Mouse (Mus musculus) midbrain, embryonic 12.5 days (tissue): ENCODE data around the gene Col8a2. TPM values are rescaled to one million over a fixed set of nuclear protein-coding genes. Genes with fewer than 3 reads are reported as not detected.

Source experiments
- ATAC-seq: fragments of 200-750 bp; cut with Nextera tagmentation; 2 replicates; pipeline ENCODE4 v1.8.0; 2017; ENCODE audit warnings: low read depth, moderate TSS enrichment, moderate library complexity; ENCODE audit not compliant: low FRiP score
- H3K27ac ChIP-seq: fragments of 300-500 bp; sonication (generic); replicated peaks from 2 replicates; pipeline ENCODE4 v1.5.1; 2016; ENCODE audit warnings: mild to moderate bottlenecking
- H3K27me3 ChIP-seq: fragments of 300-500 bp; sonication (generic); 2 replicates; pipeline ENCODE4 v1.6.1; 2016; ENCODE audit warnings: mild to moderate bottlenecking
- H3K36me3 ChIP-seq: fragments of 300-500 bp; sonication (generic); 2 replicates; pipeline ENCODE4 v1.6.1; 2016
- H3K4me1 ChIP-seq: fragments of 300-500 bp; sonication (generic); 2 replicates; pipeline ENCODE4 v1.6.1; 2016
- H3K4me2 ChIP-seq: fragments of 300-500 bp; sonication (generic); replicated peaks from 2 replicates; pipeline ENCODE4 v1.6.1; 2016; ENCODE audit warnings: mild to moderate bottlenecking, moderate library complexity
- H3K4me3 ChIP-seq: fragments of 300-500 bp; sonication (generic); 2 replicates; pipeline ENCODE4 v1.5.1; 2016; ENCODE audit warnings: mild to moderate bottlenecking
- H3K9ac ChIP-seq: fragments of 300-500 bp; sonication (generic); replicated peaks from 2 replicates; pipeline ENCODE4 v1.6.1; 2016; ENCODE audit warnings: mild to moderate bottlenecking, moderate library complexity
- H3K9me3 ChIP-seq: fragments of 300-500 bp; sonication (generic); 2 replicates; pipeline ENCODE4 v1.6.1; 2016; ENCODE audit warnings: mild to moderate bottlenecking
- WGBS: fragments of 180-500 bp; shearing (Covaris S2); methylation state at CpG from one replicate; pipeline ENCODE4 v1.1.7; 2016; 5-methylcytosine and 5-hydroxymethylcytosine counted together
- polyA plus RNA-seq: library from polyadenylated mRNA; unstranded; fragments of >200 nt; fragmentation: Nextera tagmentation; extraction: Ambion mirVana; gene quantifications from 2 replicates; pipeline ENCODE4 v1.2.1, GENCODE M21; 2016

The Col8a2 gene
- polyA plus RNA-seq, 1 experiment from 2014 or later = 41.3 TPM

GRCm38 (mm10) chr4:126321854-126322511 is 35.4 kb downstream of the Col8a2 start:
- H3K9me3 ChIP-seq = no peaks in the 10 kb centered on the region
- peaks cover 14% of the 10 kb centered on the region for H3K36me3 ChIP-seq
- peak overlapping the region; percentile 98 for H3K4me2 ChIP-seq
- H3K9ac ChIP-seq = no peak overlapping the region
- H3K4me1 ChIP-seq = peaks cover 23% of the 10 kb centered on the region
- H3K4me3 ChIP-seq = peak overlapping the region; percentile 80
- peak; percentile 56; the same call in 1 of the 2 replicates for ATAC-seq
- no peak overlapping the region for H3K27ac ChIP-seq
- WGBS = 56% methylated on average over 28 of the region's 28 CpGs
- H3K27me3 ChIP-seq = peaks cover 38% of the 10 kb centered on the region

GRCm38 (mm10) chr4:126322646-126323045 is 36.1 kb downstream of the Col8a2 start:
- ATAC-seq = no peak
- peaks cover 23% of the 10 kb centered on the region for H3K4me1 ChIP-seq
- 96% methylated on average over 13 of the region's 13 CpGs for WGBS
- no peaks in the 10 kb centered on the region for H3K9me3 ChIP-seq
- H3K36me3 ChIP-seq = peaks cover 7% of the 10 kb centered on the region
- H3K4me3 ChIP-seq = no peak overlapping the region
- H3K27ac ChIP-seq = no peak overlapping the region
- no peak overlapping the region for H3K4me2 ChIP-seq
- H3K9ac ChIP-seq = no peak overlapping the region
- peaks cover 38% of the 10 kb centered on the region for H3K27me3 ChIP-seq

GRCm38 (mm10) chr4:126324861-126325260 is 38.3 kb downstream of the Col8a2 start:
- Histone ChIP-seq H3K4me2 (no peak overlapping the region), H3K27ac (no peak overlapping the region)
- 18% methylated on average over 13 of the region's 13 CpGs for WGBS

GRCm38 (mm10) chr4:126325281-126325861 is 38.8 kb downstream of the Col8a2 start, which contains the start of gene Tekt2:
Tekt2 (minus strand) TSS chr4:126325688.
- Histone ChIP-seq H3K36me3 (no peaks in the 10 kb centered on the region), H3K9ac (no peak within 1 kb of the TSS), H3K4me3 (no peak within 1 kb of the TSS), H3K27ac (no peak within 1 kb of the TSS), H3K27me3 (peaks cover 38% of the 10 kb centered on the region), H3K9me3 (no peaks in the 10 kb centered on the region), H3K4me1 (peaks cover 21% of the 10 kb centered on the region), H3K4me2 (0 out of 2 replicates have a peak within 1 kb of the TSS, but pooled peaks have one; percentile 11)
- ATAC-seq = no peak
- 9% methylated on average over 23 of the region's 23 CpGs for WGBS

More at GRCm38 (mm10) chr4:126324861-126325260, 38.3 kb downstream of the Col8a2 start:
- no peak overlapping the region for H3K4me3 ChIP-seq
- H3K9ac ChIP-seq = no peak overlapping the region
- H3K27me3 ChIP-seq = peaks cover 38% of the 10 kb centered on the region
- no peaks in the 10 kb centered on the region for H3K9me3 ChIP-seq
- H3K4me1 ChIP-seq = peaks cover 23% of the 10 kb centered on the region
- H3K36me3 ChIP-seq = no peaks in the 10 kb centered on the region
- no peak for ATAC-seq

- Histone ChIP-seq H3K9me3 (no peaks in the 10 kb centered on the region), H3K36me3 (no peaks in the 10 kb centered on the region), H3K27ac (no peak overlapping the region), H3K4me1 (peaks cover 15% of the 10 kb centered on the region), H3K4me2 (no peak overlapping the region), H3K9ac (no peak overlapping the region), H3K4me3 (no peak overlapping the region), H3K27me3 (peaks cover 38% of the 10 kb centered on the region)
- no peak for ATAC-seq
- WGBS = 18% methylated on average over 6 of the region's 6 CpGs
Observed at GRCm38 (mm10) chr4:126326036-126326435, 39.4 kb downstream of the Col8a2 start.

GRCm38 (mm10) chr4:126330295-126330694 is 43.7 kb downstream of the Col8a2 start:
- ATAC-seq = no peak
- no peak overlapping the region for H3K9ac ChIP-seq
- H3K9me3 ChIP-seq = no peaks in the 10 kb centered on the region
- no peak overlapping the region for H3K27ac ChIP-seq
- WGBS = 96% methylated on average over 4 of the region's 4 CpGs
- peaks cover 9% of the 10 kb centered on the region for H3K27me3 ChIP-seq
- H3K4me2 ChIP-seq = no peak overlapping the region
- H3K36me3 ChIP-seq = no peaks in the 10 kb centered on the region
- peaks cover 3% of the 10 kb centered on the region for H3K4me1 ChIP-seq
- no peak overlapping the region for H3K4me3 ChIP-seq

- Histone ChIP-seq H3K27ac (no peak overlapping the region), H3K4me2 (no peak overlapping the region), H3K4me1 (no peaks in the 10 kb centered on the region), H3K27me3 (no peaks in the 10 kb centered on the region), H3K4me3 (no peak overlapping the region), H3K9me3 (no peaks in the 10 kb centered on the region), H3K9ac (no peak overlapping the region), H3K36me3 (no peaks in the 10 kb centered on the region)
- no peak for ATAC-seq
- 82% methylated on average over 1 of the region's 1 CpGs for WGBS
Observed at GRCm38 (mm10) chr4:126331751-126332150, 45.2 kb downstream of the Col8a2 start.

- H3K9me3 ChIP-seq = no peaks in the 10 kb centered on the region
- no peak overlapping the region for H3K9ac ChIP-seq
- H3K36me3 ChIP-seq = no peaks in the 10 kb centered on the region
- WGBS = 45% methylated on average over 3 of the region's 3 CpGs
- no peaks in the 10 kb centered on the region for H3K27me3 ChIP-seq
- H3K4me1 ChIP-seq = no peaks in the 10 kb centered on the region
- H3K4me2 ChIP-seq = no peak overlapping the region
- ATAC-seq = no peak
- no peak overlapping the region for H3K27ac ChIP-seq
- H3K4me3 ChIP-seq = no peak overlapping the region
Observed at GRCm38 (mm10) chr4:126332358-126332757, 45.8 kb downstream of the Col8a2 start.

GRCm38 (mm10) chr4:126339461-126339860 is 52.9 kb downstream of the Col8a2 start:
- no peaks in the 10 kb centered on the region for H3K9me3 ChIP-seq
- no peaks in the 10 kb centered on the region for H3K27me3 ChIP-seq
- H3K27ac ChIP-seq = no peak overlapping the region
- H3K4me3 ChIP-seq = no peak overlapping the region
- H3K9ac ChIP-seq = no peak overlapping the region
- no peak for ATAC-seq
- no peaks in the 10 kb centered on the region for H3K36me3 ChIP-seq
- H3K4me2 ChIP-seq = no peak overlapping the region
- no peaks in the 10 kb centered on the region for H3K4me1 ChIP-seq
- 51% methylated on average over 4 of the region's 4 CpGs for WGBS

- WGBS = 68% methylated on average over 4 of the region's 4 CpGs
Observed at GRCm38 (mm10) chr4:126343451-126343850, 56.9 kb downstream of the Col8a2 start.

GRCm38 (mm10) chr4:126360069-126360468 is 73.5 kb downstream of the Col8a2 start:
- Histone ChIP-seq H3K4me3 (no peak overlapping the region), H3K4me2 (no peak overlapping the region), H3K9me3 (no peaks in the 10 kb centered on the region), H3K9ac (no peak overlapping the region), H3K27ac (no peak overlapping the region), H3K36me3 (peaks cover 46% of the 10 kb centered on the region), H3K4me1 (no peaks in the 10 kb centered on the region), H3K27me3 (no peaks in the 10 kb centered on the region)
- ATAC-seq = no peak
- 100% methylated on average over 1 of the region's 1 CpGs for WGBS

More at GRCm38 (mm10) chr4:126343451-126343850, 56.9 kb downstream of the Col8a2 start:
- no peaks in the 10 kb centered on the region for H3K9me3 ChIP-seq
- no peak overlapping the region for H3K4me2 ChIP-seq
- ATAC-seq = no peak
- H3K27me3 ChIP-seq = no peaks in the 10 kb centered on the region
- H3K27ac ChIP-seq = no peak overlapping the region
- H3K4me1 ChIP-seq = no peaks in the 10 kb centered on the region
- H3K36me3 ChIP-seq = peaks cover 20% of the 10 kb centered on the region
- no peak overlapping the region for H3K9ac ChIP-seq
- no peak overlapping the region for H3K4me3 ChIP-seq
